Mouse (Mus musculus) monocyte, adult 2 months (primary cell): ENCODE measurements around the gene Steap3.
"Not testable (repeated sequence)": the region's sequence is repeated elsewhere in the genome, so short reads cannot be mapped to it uniquely, and the experiment has no call there.

Experiments used
- DNase-seq, 2 experiments: peaks; one replicate each; pipeline ENCODE4 v3.0.0; 2022; ENCODE audit warnings: low spot score in 2 of 2, low read depth in 1 of 2

Steap3 gene

GRCm38 (mm10) chr1:120272605-120273004 is at the start of gene Steap3:
Gene Steap3, minus strand, starts transcription at chr1:120272705.
- no peak for DNase-seq

GRCm38 (mm10) chr1:120321270-120322021 is 48.9 kb upstream of the Steap3 start:
- no peak for DNase-seq

GRCm38 (mm10) chr1:120305801-120306200 is 33.3 kb upstream of the Steap3 start:
- no peak for DNase-seq

- no peak for DNase-seq
These were observed 24.4 kb upstream of the Steap3 start for GRCm38 (mm10) chr1:120296936-120297335.

- peak in 1 of 2 experiments; percentile 4 for DNase-seq
These were observed 21.3 kb upstream of the Steap3 start for GRCm38 (mm10) chr1:120293803-120294202.

- no peak for DNase-seq
These were observed 19.2 kb upstream of the Steap3 start for GRCm38 (mm10) chr1:120291709-120292108.

GRCm38 (mm10) chr1:120289843-120290242 is 17.3 kb upstream of the Steap3 start:
- DNase-seq = no peak

- DNase-seq = no peak
These were observed 15.2 kb upstream of the Steap3 start for GRCm38 (mm10) chr1:120287679-120288078.

GRCm38 (mm10) chr1:120276058-120276457 is 3.6 kb upstream of the Steap3 start:
- not testable (repeated sequence) for DNase-seq

- no peak for DNase-seq
These were observed 2.7 kb upstream of the Steap3 start for GRCm38 (mm10) chr1:120275224-120275623.

GRCm38 (mm10) chr1:120270882-120271281 is 1.6 kb downstream of the Steap3 start:
- no peak for DNase-seq

- DNase-seq = no peak
These were observed 2.4 kb downstream of the Steap3 start for GRCm38 (mm10) chr1:120270115-120270514.

GRCm38 (mm10) chr1:120267631-120268030 is 4.9 kb downstream of the Steap3 start:
- no peak for DNase-seq

- no peak for DNase-seq
These were observed 6.0 kb downstream of the Steap3 start for GRCm38 (mm10) chr1:120266460-120266859.

- DNase-seq = peak; percentile 66 to 72
These were observed 7.4 kb downstream of the Steap3 start for GRCm38 (mm10) chr1:120264861-120265686.

- DNase-seq = no peak
These were observed 9.3 kb downstream of the Steap3 start for GRCm38 (mm10) chr1:120263226-120263625.

- DNase-seq = no peak
These were observed 11.3 kb downstream of the Steap3 start for GRCm38 (mm10) chr1:120261166-120261565.

- no peak for DNase-seq
These were observed 13.3 kb downstream of the Steap3 start for GRCm38 (mm10) chr1:120259249-120259648.

- DNase-seq = no peak
These were observed 13.8 kb downstream of the Steap3 start for GRCm38 (mm10) chr1:120258744-120259143.

- no peak for DNase-seq
These were observed 14.3 kb downstream of the Steap3 start for GRCm38 (mm10) chr1:120258245-120258644.

- DNase-seq = no peak
These were observed 18.8 kb downstream of the Steap3 start for GRCm38 (mm10) chr1:120253751-120254150.

GRCm38 (mm10) chr1:120252519-120253160 is 19.9 kb downstream of the Steap3 start:
- DNase-seq = no peak
